Mouse (Mus musculus): ENCODE measurements around the gene Uck1. TPM values are rescaled to one million over a fixed set of nuclear protein-coding genes. Genes with fewer than 3 reads are reported as not detected.

Gene Uck1
- polyA plus RNA-seq, 1 experiment from 2014 or later = 32.2 TPM

GRCm38 (mm10) chr2:32235886-32236759 lies 23.8 kb downstream of the Uck1 start, which contains the start of gene Pomt1:
Pomt1 (plus strand) TSS chr2:32236590.
- no peaks in the 10 kb centered on the region for H3K27me3 ChIP-seq (ENCODE audit: control insufficient read depth, insufficient read depth, low read length)
- peak within 1 kb of the TSS; percentile 74 for H3K9ac ChIP-seq (ENCODE audit: low read length)
- peak; percentile 90 for ATAC-seq (ENCODE audit: low FRiP score, low TSS enrichment)
- H3K4me1 ChIP-seq (replicated peaks; ENCODE audit: control insufficient read depth, insufficient read depth) = no peaks in the 10 kb centered on the region
- H3K4me3 ChIP-seq (ENCODE audit: low read depth, low read length) = peak within 1 kb of the TSS; percentile 55
- H3K9me3 ChIP-seq (ENCODE audit: control insufficient read depth, low read length) = no peaks in the 10 kb centered on the region
- H3K4me2 ChIP-seq (replicated peaks; ENCODE audit: low read depth) = peak within 1 kb of the TSS; percentile 82
- WGBS = under 1% methylated on average over 54 of the region's 54 CpGs
- peaks cover 5% of the 10 kb centered on the region; the same call in 1 of the 2 replicates for H3K36me3 ChIP-seq (ENCODE audit: control insufficient read depth, insufficient read depth, low read length)
- peak within 1 kb of the TSS; percentile 84 for H3K27ac ChIP-seq (replicated peaks)
- DNase-seq (ENCODE audit: low spot score) = peak; percentile 92
- peak; percentile 20 for TF ChIP-seq CTCF (IDR thresholded peaks at IDR 0.05; ENCODE audit: low read depth)
- TF ChIP-seq EP300 (optimal IDR thresholded peaks at IDR 0.05) = no peak

- Histone ChIP-seq H3K9ac (ENCODE audit: low read length) (no peak overlapping the region), H3K27ac (replicated peaks) (no peak overlapping the region), H3K4me2 (replicated peaks; ENCODE audit: low read depth) (peak overlapping the region; percentile 82), H3K4me3 (ENCODE audit: low read depth, low read length) (peak overlapping the region; percentile 55), H3K27me3 (ENCODE audit: control insufficient read depth, insufficient read depth, low read length) (no peaks in the 10 kb centered on the region), H3K36me3 (ENCODE audit: control insufficient read depth, insufficient read depth, low read length) (peaks cover 10% of the 10 kb centered on the region), H3K4me1 (replicated peaks; ENCODE audit: control insufficient read depth, insufficient read depth) (no peaks in the 10 kb centered on the region), H3K9me3 (ENCODE audit: control insufficient read depth, low read length) (no peaks in the 10 kb centered on the region)
- DNase-seq (ENCODE audit: low spot score) = no peak
- 26% methylated on average over 7 of the region's 7 CpGs for WGBS
- ATAC-seq (ENCODE audit: low FRiP score, low TSS enrichment) = no peak
- TF ChIP-seq EP300 (optimal IDR thresholded peaks at IDR 0.05) = no peak
- TF ChIP-seq CTCF (IDR thresholded peaks at IDR 0.05; ENCODE audit: low read depth) = no peak
These were observed 24.5 kb downstream of the Uck1 start for GRCm38 (mm10) chr2:32235433-32235832.

GRCm38 (mm10) chr2:32222057-32222456 lies 37.9 kb downstream of the Uck1 start:
- Histone ChIP-seq H3K9me3 (ENCODE audit: control insufficient read depth, low read length) (no peaks in the 10 kb centered on the region), H3K27ac (replicated peaks) (no peak overlapping the region), H3K36me3 (ENCODE audit: control insufficient read depth, insufficient read depth, low read length) (peaks cover 74% of the 10 kb centered on the region), H3K9ac (ENCODE audit: low read length) (no peak overlapping the region), H3K4me2 (replicated peaks; ENCODE audit: low read depth) (no peak overlapping the region), H3K4me1 (replicated peaks; ENCODE audit: control insufficient read depth, insufficient read depth) (no peaks in the 10 kb centered on the region), H3K27me3 (ENCODE audit: control insufficient read depth, insufficient read depth, low read length) (no peaks in the 10 kb centered on the region), H3K4me3 (ENCODE audit: low read depth, low read length) (no peak overlapping the region)
- DNase-seq (ENCODE audit: low spot score) (no peak), ATAC-seq (ENCODE audit: low FRiP score, low TSS enrichment) (no peak)
- no peak for TF ChIP-seq EP300 (optimal IDR thresholded peaks at IDR 0.05)
- no peak for TF ChIP-seq CTCF (IDR thresholded peaks at IDR 0.05; ENCODE audit: low read depth)
- 68% methylated on average over 10 of the region's 10 CpGs for WGBS

GRCm38 (mm10) chr2:32221577-32221976 lies 38.4 kb downstream of the Uck1 start:
- WGBS = 90% methylated on average over 7 of the region's 7 CpGs
- no peaks in the 10 kb centered on the region for H3K9me3 ChIP-seq (ENCODE audit: control insufficient read depth, low read length)
- no peak overlapping the region for H3K9ac ChIP-seq (ENCODE audit: low read length)
- H3K36me3 ChIP-seq (ENCODE audit: control insufficient read depth, insufficient read depth, low read length) = peaks cover 79% of the 10 kb centered on the region
- H3K27ac ChIP-seq (replicated peaks) = no peak overlapping the region
- no peak for ATAC-seq (ENCODE audit: low FRiP score, low TSS enrichment)
- no peak for DNase-seq (ENCODE audit: low spot score)
- no peaks in the 10 kb centered on the region for H3K4me1 ChIP-seq (replicated peaks; ENCODE audit: control insufficient read depth, insufficient read depth)
- H3K4me2 ChIP-seq (replicated peaks; ENCODE audit: low read depth) = no peak overlapping the region
- no peak overlapping the region for H3K4me3 ChIP-seq (ENCODE audit: low read depth, low read length)
- TF ChIP-seq CTCF (IDR thresholded peaks at IDR 0.05; ENCODE audit: low read depth) (no peak), EP300 (optimal IDR thresholded peaks at IDR 0.05) (no peak)
- H3K27me3 ChIP-seq (ENCODE audit: control insufficient read depth, insufficient read depth, low read length) = no peaks in the 10 kb centered on the region

GRCm38 (mm10) chr2:32220969-32221368 lies 39.0 kb downstream of the Uck1 start:
- Histone ChIP-seq H3K4me3 (ENCODE audit: low read depth, low read length) (no peak overlapping the region), H3K9me3 (ENCODE audit: control insufficient read depth, low read length) (no peaks in the 10 kb centered on the region), H3K9ac (ENCODE audit: low read length) (no peak overlapping the region), H3K27ac (replicated peaks) (no peak overlapping the region), H3K36me3 (ENCODE audit: control insufficient read depth, insufficient read depth, low read length) (peaks cover 79% of the 10 kb centered on the region), H3K4me1 (replicated peaks; ENCODE audit: control insufficient read depth, insufficient read depth) (no peaks in the 10 kb centered on the region), H3K27me3 (ENCODE audit: control insufficient read depth, insufficient read depth, low read length) (no peaks in the 10 kb centered on the region), H3K4me2 (replicated peaks; ENCODE audit: low read depth) (no peak overlapping the region)
- DNase-seq (ENCODE audit: low spot score) (no peak), ATAC-seq (ENCODE audit: low FRiP score, low TSS enrichment) (no peak)
- WGBS = 95% methylated on average over 10 of the region's 10 CpGs
- TF ChIP-seq CTCF (IDR thresholded peaks at IDR 0.05; ENCODE audit: low read depth) = no peak
- TF ChIP-seq EP300 (optimal IDR thresholded peaks at IDR 0.05) = no peak

- no peak for TF ChIP-seq EP300 (optimal IDR thresholded peaks at IDR 0.05)
- WGBS = 80% methylated on average over 6 of the region's 6 CpGs
These were observed 39.9 kb downstream of the Uck1 start for GRCm38 (mm10) chr2:32220021-32220420.

More at GRCm38 (mm10) chr2:32220021-32220420, 39.9 kb downstream of the Uck1 start:
- Histone ChIP-seq H3K36me3 (ENCODE audit: control insufficient read depth, insufficient read depth, low read length) (peaks cover 83% of the 10 kb centered on the region), H3K4me2 (replicated peaks; ENCODE audit: low read depth) (no peak overlapping the region), H3K27ac (replicated peaks) (no peak overlapping the region), H3K4me3 (ENCODE audit: low read depth, low read length) (no peak overlapping the region), H3K9ac (ENCODE audit: low read length) (no peak overlapping the region), H3K9me3 (ENCODE audit: control insufficient read depth, low read length) (no peaks in the 10 kb centered on the region), H3K4me1 (replicated peaks; ENCODE audit: control insufficient read depth, insufficient read depth) (no peaks in the 10 kb centered on the region), H3K27me3 (ENCODE audit: control insufficient read depth, insufficient read depth, low read length) (no peaks in the 10 kb centered on the region)
- ATAC-seq (ENCODE audit: low FRiP score, low TSS enrichment) (no peak), DNase-seq (ENCODE audit: low spot score) (no peak)

Measured in stomach, postnatal 0 days (tissue).